Mouse (Mus musculus) stomach, postnatal 0 days (tissue): ENCODE data around the gene Tnfrsf12a. TPM values are rescaled to one million over a fixed set of nuclear protein-coding genes. Genes with fewer than 3 reads are reported as not detected.

Experiments
- ATAC-seq: fragments of 200-750 bp; cut with Nextera tagmentation; 2 replicates; pipeline ENCODE4 v1.8.0; 2017; ENCODE audit not compliant: low FRiP score, low TSS enrichment
- DNase-seq: peaks from one replicate; pipeline ENCODE4 v3.0.0-alpha.2; 2016; ENCODE audit warnings: low spot score
- H3K27ac ChIP-seq: fragments of 300-500 bp; sonication (generic); replicated peaks from 2 replicates; pipeline ENCODE4 v1.5.1; 2014; ENCODE audit warnings: mild to moderate bottlenecking, control low read depth
- H3K27me3 ChIP-seq: fragments of 300-500 bp; sonication (generic); 2 replicates; pipeline ENCODE4 v1.6.1; 2014; ENCODE audit warnings: low read length; ENCODE audit not compliant: control insufficient read depth, insufficient read depth
- H3K36me3 ChIP-seq: fragments of 300-500 bp; sonication (generic); 2 replicates; pipeline ENCODE4 v1.6.1; 2014; ENCODE audit warnings: low read length, mixed read lengths; ENCODE audit not compliant: control insufficient read depth, insufficient read depth
- H3K4me1 ChIP-seq: fragments of 300-500 bp; sonication (generic); replicated peaks from 2 replicates; pipeline ENCODE4 v1.6.1; 2014; ENCODE audit warnings: antibody characterized with exemption; ENCODE audit not compliant: control insufficient read depth, insufficient read depth
- H3K4me2 ChIP-seq: fragments of 300-500 bp; sonication (generic); replicated peaks from 2 replicates; pipeline ENCODE4 v1.6.1; 2014; ENCODE audit warnings: low read depth, mild to moderate bottlenecking, control low read depth, moderate library complexity
- H3K4me3 ChIP-seq: fragments of 300-500 bp; sonication (generic); 2 replicates; pipeline ENCODE4 v1.5.1; 2014; ENCODE audit warnings: low read depth, low read length, control low read depth
- H3K9ac ChIP-seq: fragments of 300-500 bp; sonication (generic); 2 replicates; pipeline ENCODE4 v1.6.1; 2014; ENCODE audit warnings: mild to moderate bottlenecking, low read length, control low read depth, mixed read lengths
- H3K9me3 ChIP-seq: fragments of 300-500 bp; sonication (generic); 2 replicates; pipeline ENCODE4 v1.6.1; 2016; ENCODE audit warnings: low read length; ENCODE audit not compliant: control insufficient read depth
- CTCF ChIP-seq: IDR thresholded peaks from 2 replicates; pipeline ENCODE4 v1.5.1; 2016; ENCODE audit warnings: antibody characterized with exemption, low read depth, mild to moderate bottlenecking, moderate library complexity
- EP300 ChIP-seq: optimal IDR thresholded peaks from 2 replicates; pipeline ENCODE3; 2016; ENCODE audit warnings: antibody characterized with exemption
- WGBS: fragments of 180-500 bp; shearing (Covaris S2); extraction: QIAGEN DNeasy Blood & Tissue Kit; methylation state at CpG from one replicate; pipeline ENCODE4 v1.1.7; 2014; 5-methylcytosine and 5-hydroxymethylcytosine counted together
- polyA plus RNA-seq: library from polyadenylated mRNA; unstranded; fragments of >200 nt; fragmentation: Nextera tagmentation; extraction: Ambion mirVana; gene quantifications from 2 replicates; pipeline ENCODE4 v1.2.1, GENCODE M21; 2015

Tnfrsf12a gene
- polyA plus RNA-seq, 1 experiment from 2014 or later = 33.7 TPM

DNA sequence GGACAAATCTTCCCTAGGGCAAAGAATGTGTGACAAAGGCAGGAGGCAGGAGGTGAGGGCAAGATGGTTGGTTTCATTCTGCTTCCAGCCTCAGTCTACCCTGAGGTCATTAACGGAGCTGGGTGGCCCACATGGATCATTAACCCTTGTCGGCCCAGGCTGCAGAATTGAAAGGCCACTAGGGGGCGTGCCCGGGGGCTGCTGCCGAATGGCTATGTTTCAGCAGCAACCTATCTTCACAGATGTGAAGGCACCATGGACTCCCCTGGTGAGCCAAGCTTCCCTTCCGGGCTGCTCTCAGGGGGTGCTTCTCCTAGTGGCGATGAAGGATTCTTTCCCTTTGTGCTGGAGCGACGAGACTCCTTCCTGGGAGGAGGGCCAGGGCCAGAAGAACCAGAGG is 15.7 kb downstream of the Tnfrsf12a start:
- Histone ChIP-seq H3K9ac (no peak overlapping the region), H3K4me3 (peak overlapping the region; percentile 49), H3K4me2 (peak overlapping the region; percentile 57), H3K4me1 (0 out of 2 replicates have a peak, but pooled peaks cover 2% of the 10 kb centered on the region), H3K9me3 (no peaks in the 10 kb centered on the region), H3K36me3 (no peaks in the 10 kb centered on the region), H3K27me3 (peaks cover 3% of the 10 kb centered on the region; the same call in 1 of the 2 replicates), H3K27ac (peak overlapping the region; percentile 86)
- TF ChIP-seq CTCF (peak; percentile 65), EP300 (no peak)
- ATAC-seq (no peak), DNase-seq (peak; percentile 49)
- under 1% methylated on average over 8 of the region's 9 CpGs for WGBS

DNA sequence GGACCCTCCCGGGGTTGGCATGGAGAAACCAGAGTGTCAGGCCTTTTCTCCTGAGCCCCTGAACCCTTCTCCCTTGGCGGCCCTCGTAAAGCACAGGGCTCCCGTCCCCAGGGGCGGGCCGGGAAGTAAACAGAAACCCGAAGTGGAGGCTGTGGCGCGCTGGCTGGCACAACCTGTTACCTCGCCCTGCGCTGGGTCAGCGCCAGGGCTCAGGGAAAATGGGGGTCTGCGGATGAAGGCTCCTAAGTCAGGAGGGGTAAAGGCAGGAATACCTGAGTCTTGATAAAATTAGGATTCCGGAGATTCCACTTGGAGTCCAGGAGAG is 16.4 kb downstream of the Tnfrsf12a start:
- ATAC-seq = peak; percentile 77
- DNase-seq = peak; percentile 71
- Histone ChIP-seq H3K27ac (peak overlapping the region; percentile 86), H3K4me1 (0 out of 2 replicates have a peak, but pooled peaks cover 2% of the 10 kb centered on the region), H3K27me3 (peaks cover 3% of the 10 kb centered on the region; the same call in 1 of the 2 replicates), H3K4me2 (peak overlapping the region; percentile 57), H3K9me3 (no peaks in the 10 kb centered on the region), H3K9ac (peak overlapping the region; percentile 53), H3K4me3 (peak overlapping the region; percentile 49), H3K36me3 (no peaks in the 10 kb centered on the region)
- TF ChIP-seq EP300 (no peak), CTCF (no peak)
- WGBS = 2% methylated on average over 12 of the region's 14 CpGs

DNA sequence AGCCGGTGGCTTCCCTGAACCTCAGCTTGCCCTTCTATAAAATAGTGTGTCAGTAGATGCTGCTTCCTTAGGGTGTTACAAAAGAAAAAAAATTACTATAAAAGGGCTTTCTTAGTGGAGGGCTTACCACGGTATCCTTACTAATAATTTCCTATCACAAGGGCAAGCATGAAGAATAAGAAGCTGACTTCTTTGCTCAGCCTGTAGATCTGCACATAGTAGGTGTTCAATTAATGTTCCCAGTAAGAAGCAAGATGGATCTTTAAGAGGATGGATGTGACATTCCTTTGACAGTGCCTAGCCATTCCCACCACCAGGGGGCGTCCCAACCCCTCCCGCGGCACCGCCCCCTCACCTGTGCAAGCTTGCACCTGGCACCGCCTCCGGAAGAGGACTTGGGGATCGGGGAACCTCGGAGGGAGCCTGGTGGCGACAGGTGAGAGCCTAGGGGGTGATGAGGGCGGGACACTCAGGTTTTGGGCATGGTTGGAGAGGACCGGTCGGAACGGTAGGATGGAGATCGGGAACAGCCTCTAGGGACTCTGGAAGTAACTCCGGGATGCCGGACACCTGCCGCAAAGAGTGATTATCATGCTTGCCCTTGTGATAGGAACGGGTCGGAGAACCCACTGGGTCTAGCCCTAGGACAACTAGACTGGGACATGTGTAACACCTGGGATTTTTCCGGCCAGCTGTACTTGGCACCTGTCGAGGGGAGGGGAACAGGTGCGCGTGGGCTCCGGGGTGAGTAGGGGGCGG is 17.0 kb downstream of the Tnfrsf12a start, which contains the start of gene Bicdl2:
Gene Bicdl2 (plus strand): TSS at position 390 of the 759 bp plus-strand sequence.
- Histone ChIP-seq H3K4me1 (0 out of 2 replicates have a peak, but pooled peaks cover 2% of the 10 kb centered on the region), H3K36me3 (no peaks in the 10 kb centered on the region), H3K4me3 (peak within 1 kb of the TSS; percentile 49), H3K27me3 (peaks cover 3% of the 10 kb centered on the region; the same call in 1 of the 2 replicates), H3K4me2 (peak within 1 kb of the TSS; percentile 57), H3K9me3 (no peaks in the 10 kb centered on the region), H3K9ac (peak within 1 kb of the TSS; percentile 53), H3K27ac (peak within 1 kb of the TSS; percentile 86)
- TF ChIP-seq EP300 (no peak), CTCF (peak; percentile 91)
- WGBS = 4% methylated on average over 27 of the region's 27 CpGs
- ATAC-seq (peak; percentile 80), DNase-seq (peak; percentile 93)

DNA sequence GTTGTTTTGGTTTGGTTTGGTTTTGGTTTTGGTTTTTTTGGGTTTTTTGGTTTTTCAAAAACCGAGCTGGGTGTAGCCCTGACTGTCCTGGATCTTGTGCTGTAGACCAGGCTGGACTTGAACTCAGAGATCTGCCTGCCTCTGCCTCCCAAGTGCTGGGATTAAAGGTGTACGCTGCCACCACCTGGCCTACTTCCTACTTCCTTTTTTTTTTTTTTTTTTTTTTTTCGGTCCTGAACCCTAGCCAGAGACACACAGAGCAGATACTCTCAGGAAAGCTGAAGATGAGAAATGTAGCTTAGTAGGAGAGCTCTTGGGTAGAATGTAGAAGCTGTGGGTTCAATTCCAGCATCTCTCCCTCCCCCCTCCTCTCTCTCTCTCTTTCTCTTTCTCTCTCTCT is 18.8 kb downstream of the Tnfrsf12a start:
- H3K9me3 ChIP-seq = no peaks in the 10 kb centered on the region

DNA sequence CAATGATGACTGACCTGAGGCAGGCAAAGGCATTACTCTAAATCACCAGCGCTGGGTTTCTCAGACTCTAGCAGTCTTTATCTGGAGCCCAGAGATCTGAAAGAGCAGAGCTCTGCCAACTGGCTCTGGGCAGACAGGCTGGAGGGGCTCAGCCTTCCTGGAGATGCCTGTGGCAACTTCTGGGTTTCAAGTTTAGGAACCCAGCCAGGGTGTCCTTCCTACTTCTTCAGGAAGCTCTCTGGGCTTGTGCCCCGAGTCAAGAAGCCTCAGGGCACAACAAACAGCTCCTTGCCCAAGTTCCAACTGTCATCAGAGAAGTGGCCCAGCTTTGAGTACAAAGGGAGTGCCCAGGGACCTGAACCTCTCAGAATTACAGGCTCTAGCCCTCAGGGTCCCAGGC is 22.9 kb downstream of the Tnfrsf12a start:
- no peak overlapping the region for H3K4me2 ChIP-seq
- no peaks in the 10 kb centered on the region for H3K9me3 ChIP-seq
- WGBS = 47% methylated on average over 2 of the region's 2 CpGs
- H3K27me3 ChIP-seq = no peaks in the 10 kb centered on the region
- no peak overlapping the region for H3K27ac ChIP-seq
- no peak for DNase-seq
- H3K36me3 ChIP-seq = no peaks in the 10 kb centered on the region
- ATAC-seq = no peak
- no peak overlapping the region for H3K9ac ChIP-seq
- no peaks in the 10 kb centered on the region for H3K4me1 ChIP-seq
- no peak for TF ChIP-seq CTCF
- no peak for TF ChIP-seq EP300
- no peak overlapping the region for H3K4me3 ChIP-seq

More for the DNA sequence above, 18.8 kb downstream of the Tnfrsf12a start:
- H3K9ac ChIP-seq = no peak overlapping the region
- TF ChIP-seq CTCF = no peak
- TF ChIP-seq EP300 = no peak
- H3K4me3 ChIP-seq = no peak overlapping the region
- no peak overlapping the region for H3K4me2 ChIP-seq
- 81% methylated on average over 3 of the region's 3 CpGs for WGBS
- H3K27ac ChIP-seq = no peak overlapping the region
- ATAC-seq (no peak), DNase-seq (no peak)
- H3K36me3 ChIP-seq = no peaks in the 10 kb centered on the region
- H3K27me3 ChIP-seq = peaks cover 3% of the 10 kb centered on the region; the same call in 1 of the 2 replicates
- H3K4me1 ChIP-seq = 0 out of 2 replicates have a peak, but pooled peaks cover 2% of the 10 kb centered on the region

DNA sequence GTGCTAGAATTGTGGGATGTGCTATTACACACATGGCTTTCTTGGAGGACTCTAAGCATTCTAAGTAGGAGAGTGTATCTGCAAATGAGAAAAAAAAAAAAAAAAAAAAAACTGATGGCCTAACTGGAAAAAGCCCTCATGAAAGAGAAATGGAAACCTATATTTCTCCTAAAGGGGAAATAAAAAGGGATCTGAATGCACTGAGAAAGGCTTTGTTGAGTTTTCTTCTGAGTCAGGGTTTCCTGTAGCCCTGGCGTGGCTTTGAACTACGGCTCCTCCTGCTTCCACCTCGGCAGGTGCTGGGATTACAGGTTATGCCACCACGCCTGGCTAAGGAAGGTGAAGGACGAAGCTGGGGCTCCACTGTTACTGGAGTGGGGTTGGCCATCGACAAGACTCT is 23.3 kb downstream of the Tnfrsf12a start:
- TF ChIP-seq CTCF = no peak
- TF ChIP-seq EP300 = no peak
- DNase-seq = no peak
- H3K4me1 ChIP-seq = no peaks in the 10 kb centered on the region
- H3K36me3 ChIP-seq = no peaks in the 10 kb centered on the region
- H3K9me3 ChIP-seq = no peaks in the 10 kb centered on the region
- no peak for ATAC-seq
- H3K27me3 ChIP-seq = no peaks in the 10 kb centered on the region
- H3K9ac ChIP-seq = no peak overlapping the region
- WGBS = 40% methylated on average over 6 of the region's 6 CpGs
- no peak overlapping the region for H3K27ac ChIP-seq
- no peak overlapping the region for H3K4me3 ChIP-seq
- no peak overlapping the region for H3K4me2 ChIP-seq
